Mouse (Mus musculus) heart, postnatal 0 days (tissue): ENCODE measurements around the gene Anapc4. TPM values are rescaled to one million over a fixed set of nuclear protein-coding genes. Genes with fewer than 3 reads are reported as not detected.

ENCODE experiments used
- ATAC-seq: fragments of 200-750 bp; cut with Nextera tagmentation; 2 replicates; pipeline ENCODE4 v1.8.0; 2017; ENCODE audit warnings: low read depth, moderate number of reproducible peaks, moderate library complexity; ENCODE audit not compliant: insufficient read depth
- DNase-seq: peaks from one replicate; pipeline ENCODE4 v3.0.0-alpha.2; 2016; ENCODE audit warnings: low spot score
- H3K27ac ChIP-seq: fragments of 300-500 bp; sonication (generic); 2 replicates; pipeline ENCODE4 v1.5.1; 2014; ENCODE audit warnings: low read depth, mild to moderate bottlenecking
- H3K27me3 ChIP-seq: fragments of 300-500 bp; sonication (generic); 2 replicates; pipeline ENCODE4 v1.6.1; 2014; ENCODE audit warnings: low read length, mixed read lengths; ENCODE audit not compliant: control insufficient read depth, insufficient read depth
- H3K36me3 ChIP-seq: fragments of 300-500 bp; sonication (generic); replicated peaks from 2 replicates; pipeline ENCODE4 v1.6.1; 2014; ENCODE audit warnings: low read length, mixed read lengths; ENCODE audit not compliant: control insufficient read depth, insufficient read depth
- H3K4me1 ChIP-seq: fragments of 300-500 bp; sonication (generic); 2 replicates; pipeline ENCODE4 v1.6.1; 2014; ENCODE audit warnings: antibody characterized with exemption; ENCODE audit not compliant: control insufficient read depth, insufficient read depth
- H3K4me2 ChIP-seq: fragments of 300-500 bp; sonication (generic); 2 replicates; pipeline ENCODE4 v1.6.1; 2014; ENCODE audit warnings: low read depth, mild to moderate bottlenecking, low read length, moderate library complexity
- H3K4me3 ChIP-seq: fragments of 300-500 bp; sonication (generic); 2 replicates; pipeline ENCODE4 v1.5.1; 2014; ENCODE audit warnings: low read depth, low read length
- H3K9ac ChIP-seq: fragments of 300-500 bp; sonication (generic); replicated peaks from 2 replicates; pipeline ENCODE4 v1.6.1; 2014; ENCODE audit warnings: low read depth, low read length, mixed read lengths
- H3K9me3 ChIP-seq: fragments of 300-500 bp; sonication (generic); replicated peaks from 2 replicates; pipeline ENCODE4 v1.6.1; 2016; ENCODE audit warnings: low read length; ENCODE audit not compliant: control insufficient read depth
- CTCF ChIP-seq: IDR thresholded peaks from 2 replicates; pipeline ENCODE4 v1.5.1; 2016; ENCODE audit warnings: antibody characterized with exemption, control low read depth, low read depth
- EP300 ChIP-seq: IDR thresholded peaks from 2 replicates; pipeline ENCODE4 v1.6.1; 2016; ENCODE audit warnings: antibody characterized with exemption, low read depth
- WGBS: fragments of 180-500 bp; shearing (Covaris S2); extraction: QIAGEN DNeasy Blood & Tissue Kit; methylation state at CpG from one replicate; pipeline ENCODE4 v1.1.7; 2014; 5-methylcytosine and 5-hydroxymethylcytosine counted together
- polyA plus RNA-seq: library from polyadenylated mRNA; unstranded; fragments of >200 nt; fragmentation: Nextera tagmentation; extraction: Ambion mirVana; gene quantifications from 2 replicates; pipeline ENCODE4 v1.2.1, GENCODE M21; 2015
- total RNA-seq: library from RNA; depleted of rRNA; stranded (reverse); fragments of >200 nt; gene quantifications from 2 replicates; pipeline ENCODE4 v1.2.3, GENCODE M21; 2014; ENCODE audit warnings: low replicate concordance; rRNA removed

Gene Anapc4
- total and polyA plus RNA-seq, 2 experiments from 2014 or later, result 33.7 to 48.7 TPM

DNA sequence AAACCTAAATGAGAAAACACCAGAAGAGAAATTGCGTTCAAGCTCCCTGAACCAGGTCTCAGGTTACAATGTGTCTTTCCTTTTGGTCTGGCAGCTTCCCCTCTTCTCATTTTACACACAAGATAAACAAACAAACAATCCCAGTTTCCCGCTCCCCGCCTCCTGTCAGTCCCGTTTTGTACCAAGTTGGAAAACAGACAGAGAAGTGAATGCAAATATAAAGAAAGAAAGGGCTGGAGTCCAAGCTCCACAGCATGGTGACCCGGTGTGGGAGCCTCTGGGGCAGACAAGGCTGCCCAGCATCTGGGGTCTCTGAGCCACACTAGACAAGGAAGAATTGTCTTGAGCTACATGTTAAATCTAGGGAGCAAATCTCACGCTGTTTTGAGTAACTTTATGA is 70.9 kb downstream of the Anapc4 start:
- TF ChIP-seq EP300 (no peak), CTCF (no peak)
- ATAC-seq (no peak), DNase-seq (no peak)
- H3K27me3 ChIP-seq, result no peaks in the 10 kb centered on the region
- no peak overlapping the region for H3K4me2 ChIP-seq
- H3K4me3 ChIP-seq, result no peak overlapping the region
- H3K9ac ChIP-seq, result no peak overlapping the region
- H3K27ac ChIP-seq, result no peak overlapping the region
- no peaks in the 10 kb centered on the region for H3K36me3 ChIP-seq
- no peaks in the 10 kb centered on the region for H3K4me1 ChIP-seq
- WGBS, result 41% methylated on average over 6 of the region's 6 CpGs
- H3K9me3 ChIP-seq, result no peaks in the 10 kb centered on the region

DNA sequence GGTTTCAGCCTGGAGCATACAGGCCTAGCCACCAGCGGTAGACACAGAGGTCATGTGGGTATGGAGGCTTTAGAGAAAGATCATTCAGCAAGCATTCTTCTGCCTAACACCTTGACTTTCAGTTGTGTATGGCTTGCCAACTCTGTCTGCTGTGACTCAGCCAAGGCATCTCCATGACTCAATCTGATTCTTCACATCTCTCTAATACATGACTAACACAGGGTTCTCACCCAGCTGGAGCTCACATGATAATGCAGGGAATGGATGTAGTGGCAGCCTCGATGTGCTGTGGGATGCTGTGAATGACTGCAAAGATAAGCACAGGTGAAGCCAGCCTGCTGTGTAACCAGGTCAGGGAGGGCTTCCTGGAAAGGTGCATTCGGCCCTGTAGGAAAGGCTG is 74.4 kb downstream of the Anapc4 start:
- Histone ChIP-seq H3K4me2 (no peak overlapping the region), H3K9me3 (no peaks in the 10 kb centered on the region), H3K4me1 (0 out of 2 replicates have a peak, but pooled peaks cover 10% of the 10 kb centered on the region), H3K4me3 (no peak overlapping the region), H3K36me3 (no peaks in the 10 kb centered on the region), H3K27me3 (no peaks in the 10 kb centered on the region), H3K9ac (no peak overlapping the region), H3K27ac (no peak overlapping the region)
- DNase-seq (no peak), ATAC-seq (no peak)
- 69% methylated on average over 3 of the region's 3 CpGs for WGBS
- no peak for TF ChIP-seq CTCF
- no peak for TF ChIP-seq EP300

- no peaks in the 10 kb centered on the region for H3K9me3 ChIP-seq
- peak overlapping the region; percentile 38 for H3K4me3 ChIP-seq
- TF ChIP-seq EP300 (no peak), CTCF (no peak)
- 0 out of 2 replicates have a peak overlapping the region, but pooled peaks have one; percentile 7 for H3K9ac ChIP-seq
- ATAC-seq (peak; percentile 62; the same call in 1 of the 2 replicates), DNase-seq (peak; percentile 11)
- no peaks in the 10 kb centered on the region for H3K36me3 ChIP-seq
- H3K4me1 ChIP-seq, result 0 out of 2 replicates have a peak, but pooled peaks cover 10% of the 10 kb centered on the region
- H3K27ac ChIP-seq, result peak overlapping the region; percentile 46; the same call in 1 of the 2 replicates
- peak overlapping the region; percentile 62 for H3K4me2 ChIP-seq
- 9% methylated on average over 12 of the region's 12 CpGs for WGBS
- no peaks in the 10 kb centered on the region for H3K27me3 ChIP-seq
These were observed 76.4 kb downstream of the Anapc4 start for GRCm38 (mm10) chr5:52910159-52910591.

DNA sequence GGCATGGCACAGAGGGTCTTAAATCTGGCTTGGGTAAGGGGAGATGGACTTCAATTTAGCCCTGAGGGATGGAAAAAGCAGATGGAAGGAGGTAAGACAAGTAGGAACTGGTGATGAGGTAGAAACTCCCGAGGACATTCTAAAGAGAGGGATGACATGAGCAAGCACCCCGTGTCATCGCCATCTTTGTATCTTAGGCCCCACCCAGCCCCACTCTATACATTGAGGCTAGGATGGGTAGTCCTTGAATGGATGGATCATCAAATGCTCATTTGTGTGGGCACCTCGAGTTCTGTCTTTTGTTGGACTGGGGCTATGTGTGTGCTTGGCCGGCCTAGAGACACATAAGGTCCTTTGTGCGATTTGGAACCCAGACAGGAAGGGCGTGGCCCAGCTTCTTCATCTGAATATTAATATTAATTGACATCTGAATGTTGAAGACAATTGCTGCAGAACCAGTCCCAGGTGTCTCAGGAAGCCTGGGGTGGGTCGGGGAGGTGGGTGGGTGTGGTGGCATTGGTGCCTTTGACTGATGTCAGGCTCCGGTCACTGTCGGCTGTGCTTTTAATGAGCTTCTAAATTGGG is 77.6 kb downstream of the Anapc4 start:
- H3K9ac ChIP-seq, result no peak overlapping the region
- no peaks in the 10 kb centered on the region for H3K36me3 ChIP-seq
- H3K4me3 ChIP-seq, result no peak overlapping the region
- no peaks in the 10 kb centered on the region for H3K27me3 ChIP-seq
- no peak for ATAC-seq
- DNase-seq, result no peak
- H3K4me1 ChIP-seq, result 0 out of 2 replicates have a peak, but pooled peaks cover 10% of the 10 kb centered on the region
- no peak overlapping the region for H3K4me2 ChIP-seq
- no peaks in the 10 kb centered on the region for H3K9me3 ChIP-seq
- 88% methylated on average over 10 of the region's 10 CpGs for WGBS
- no peak overlapping the region for H3K27ac ChIP-seq
- TF ChIP-seq EP300 (no peak), CTCF (no peak)

- H3K4me1 ChIP-seq, result 0 out of 2 replicates have a peak, but pooled peaks cover 10% of the 10 kb centered on the region
- no peak for DNase-seq
- WGBS, result 80% methylated on average over 7 of the region's 7 CpGs
- no peaks in the 10 kb centered on the region for H3K27me3 ChIP-seq
- no peak overlapping the region for H3K4me2 ChIP-seq
- H3K36me3 ChIP-seq, result no peaks in the 10 kb centered on the region
- H3K9me3 ChIP-seq, result no peaks in the 10 kb centered on the region
- ATAC-seq, result no peak
- H3K4me3 ChIP-seq, result no peak overlapping the region
- no peak for TF ChIP-seq CTCF
- no peak for TF ChIP-seq EP300
- H3K9ac ChIP-seq, result no peak overlapping the region
- H3K27ac ChIP-seq, result no peak overlapping the region
These were observed 79.9 kb downstream of the Anapc4 start for GRCm38 (mm10) chr5:52913711-52914110.

- H3K36me3 ChIP-seq, result no peaks in the 10 kb centered on the region
- 67% methylated on average over 6 of the region's 6 CpGs for WGBS
- H3K9ac ChIP-seq, result no peak overlapping the region
- no peak for DNase-seq
- H3K9me3 ChIP-seq, result no peaks in the 10 kb centered on the region
- TF ChIP-seq CTCF, result no peak
- TF ChIP-seq EP300, result no peak
- no peaks in the 10 kb centered on the region for H3K27me3 ChIP-seq
- no peak for ATAC-seq
- no peaks in the 10 kb centered on the region for H3K4me1 ChIP-seq
- H3K4me2 ChIP-seq, result no peak overlapping the region
- H3K27ac ChIP-seq, result no peak overlapping the region
- no peak overlapping the region for H3K4me3 ChIP-seq
These were observed 82.4 kb downstream of the Anapc4 start for GRCm38 (mm10) chr5:52916186-52916585.

Other genes with a start within 250 kb of the Anapc4 start
- gene Sepsecs, start 164.3 kb upstream of the Anapc4 start, total RNA-seq, result 6.5 and 6.9 TPM in 2 replicates
- 4.9 and 5.7 TPM in 2 replicates for gene Sepsecs, start 164.3 kb upstream of the Anapc4 start, polyA plus RNA-seq
- gene Pi4k2b, start 92.4 kb upstream of the Anapc4 start, total RNA-seq, result 1.7 and 16.3 TPM in 2 replicates
- 3.0 and 3.6 TPM in 2 replicates for gene Pi4k2b, start 92.4 kb upstream of the Anapc4 start, polyA plus RNA-seq
- 7.4 and 8.9 TPM in 2 replicates for gene Zcchc4, start 58.6 kb upstream of the Anapc4 start, total RNA-seq
- gene Zcchc4, start 58.6 kb upstream of the Anapc4 start, polyA plus RNA-seq, result 7.0 and 7.8 TPM in 2 replicates
- gene Slc34a2, start 204.1 kb downstream of the Anapc4 start, total RNA-seq, result 0.19 and 2.9 TPM in 2 replicates
- 0.34 TPM in 1 of 2 replicates, not detected in the other for gene Slc34a2, start 204.1 kb downstream of the Anapc4 start, polyA plus RNA-seq